Mouse (Mus musculus): ENCODE results near the gene Chst10.

The Chst10 gene

DNA sequence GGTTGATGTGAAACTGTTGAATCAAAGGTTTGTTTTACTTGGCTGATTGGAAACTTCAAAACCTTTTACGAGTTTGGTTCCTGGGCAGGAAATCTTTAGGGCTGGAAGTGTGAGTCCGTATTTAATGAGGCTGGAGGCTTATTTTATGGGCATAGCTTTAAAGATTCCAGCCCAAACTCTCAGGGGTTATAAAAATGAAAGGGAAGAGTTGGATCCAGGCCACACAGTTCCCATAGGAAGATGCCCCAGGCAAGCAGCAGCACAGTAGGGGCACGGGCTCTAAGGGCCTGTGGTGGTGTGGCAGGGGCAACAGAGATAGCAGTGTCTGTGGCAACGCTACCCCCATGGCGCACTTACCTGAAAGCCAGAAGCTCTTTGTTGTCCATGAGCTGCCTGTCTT lies 31.7 kb downstream of the Chst10 start:
- no peak for DNase-seq

- DNase-seq, result no peak
Observed at GRCm38 (mm10) chr1:38864341-38864740, 33.6 kb downstream of the Chst10 start.

GRCm38 (mm10) chr1:38862213-38862612 lies 35.7 kb downstream of the Chst10 start:
- peak; percentile 51 to 57 for DNase-seq

DNA sequence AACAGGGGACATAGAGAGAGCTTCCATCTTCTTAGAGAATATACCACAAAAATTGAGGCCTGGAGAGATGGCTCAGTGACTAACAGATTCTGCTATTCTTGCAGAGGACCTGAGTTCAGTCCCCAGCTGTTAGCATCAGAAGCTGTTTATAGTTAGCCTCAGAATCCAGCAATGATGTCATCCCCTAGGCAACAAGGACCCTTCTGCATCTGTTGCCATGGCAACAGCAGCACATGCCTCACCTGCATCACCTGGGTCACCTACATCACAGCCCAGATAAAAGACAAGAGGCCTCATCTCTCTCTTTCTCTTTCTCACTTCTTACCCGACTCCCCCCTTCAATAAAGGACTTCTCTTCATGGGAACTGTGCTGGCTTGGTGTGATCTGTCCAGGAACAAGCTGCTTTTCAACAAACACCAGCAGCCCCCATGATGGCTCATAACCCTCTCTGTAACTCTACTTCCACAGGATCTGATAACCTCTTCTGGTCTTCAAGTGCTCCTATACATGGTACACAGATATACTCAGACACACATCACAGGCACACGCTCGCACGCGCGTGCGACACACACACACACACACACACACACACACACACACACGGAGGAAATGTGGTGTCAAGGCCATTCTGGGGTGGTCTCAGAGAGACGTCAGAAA lies 37.0 kb downstream of the Chst10 start:
- no peak for DNase-seq

DNA sequence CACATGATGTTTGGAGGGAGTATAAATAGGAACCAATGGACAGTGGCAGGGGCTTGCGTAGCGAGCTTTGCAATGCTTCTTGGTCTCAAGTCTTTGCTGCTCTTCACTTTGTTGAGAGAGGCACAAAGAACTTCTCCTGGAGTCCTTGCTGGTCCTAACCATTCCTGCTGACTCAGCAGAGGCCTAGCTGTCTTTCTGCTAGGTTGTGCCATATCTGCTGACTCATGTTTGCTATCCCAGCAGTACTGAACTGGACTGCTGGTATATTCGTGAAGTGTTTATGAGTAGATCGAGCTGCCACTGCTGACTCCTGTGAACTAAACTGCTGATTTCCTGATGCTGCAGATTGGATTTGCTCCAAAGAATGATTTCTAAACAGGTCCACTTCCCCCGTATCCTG lies 37.8 kb downstream of the Chst10 start:
- no peak for DNase-seq

DNA sequence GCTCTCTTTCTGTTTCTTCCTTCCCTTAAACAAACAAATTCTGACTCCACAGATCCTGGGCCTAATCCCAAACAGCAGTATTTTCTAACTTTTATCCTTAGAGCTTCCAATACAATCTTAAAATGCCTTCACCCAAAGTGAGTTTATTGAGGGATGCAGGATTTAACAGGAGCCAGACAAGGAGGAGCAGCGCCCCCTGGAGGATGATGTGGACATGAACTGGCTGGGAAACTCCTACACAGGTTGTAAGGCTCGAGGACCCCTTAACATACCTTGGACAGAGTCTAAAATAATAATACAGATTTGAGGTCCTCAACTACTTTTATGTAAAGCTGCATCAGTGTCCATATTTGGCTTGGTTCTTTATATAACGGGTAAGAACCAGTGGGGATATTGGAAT lies 41.8 kb downstream of the Chst10 start:
- DNase-seq, result peak; percentile 67 to 70

DNA sequence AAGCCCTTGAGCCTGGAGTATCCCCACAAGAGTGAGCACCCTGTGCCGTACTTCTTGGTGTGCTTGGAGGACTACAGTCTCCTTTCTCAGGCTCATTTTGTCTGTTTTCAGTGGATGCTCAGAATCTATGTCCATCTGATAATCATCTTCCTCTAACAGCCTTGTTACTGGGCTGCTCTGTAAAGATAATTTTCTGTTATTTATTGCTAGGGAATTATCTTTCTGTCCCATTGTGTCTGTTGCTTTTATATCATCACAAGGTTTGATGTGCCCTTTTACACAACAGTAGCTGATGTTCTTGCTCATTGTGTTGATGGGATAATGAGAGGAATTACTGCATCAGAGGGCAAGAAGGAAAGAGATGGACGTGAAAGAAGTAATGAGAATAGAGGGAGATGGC lies 45.7 kb downstream of the Chst10 start:
- no peak for DNase-seq

DNA sequence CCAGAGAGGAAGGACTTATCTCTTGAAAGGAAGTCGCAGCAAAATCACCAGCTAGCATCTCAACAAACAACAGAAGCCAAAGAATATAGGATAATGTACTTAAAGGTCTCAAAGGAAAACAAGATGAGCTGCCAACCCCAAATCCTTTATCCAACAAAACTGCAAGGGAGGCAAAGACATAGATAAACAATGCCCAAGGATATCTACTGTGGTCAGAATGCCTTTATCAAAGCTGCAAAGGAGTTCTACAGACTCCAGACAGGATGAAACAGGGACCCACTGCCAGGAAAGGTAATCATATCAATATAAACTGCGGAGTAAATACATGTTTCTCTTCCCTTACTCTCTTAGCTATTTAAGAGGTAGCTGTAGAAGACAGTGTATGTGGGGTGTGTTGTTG lies 47.3 kb downstream of the Chst10 start:
- DNase-seq, result no peak

- DNase-seq, result no peak
Observed at GRCm38 (mm10) chr1:38848451-38849289, 49.3 kb downstream of the Chst10 start.

DNA sequence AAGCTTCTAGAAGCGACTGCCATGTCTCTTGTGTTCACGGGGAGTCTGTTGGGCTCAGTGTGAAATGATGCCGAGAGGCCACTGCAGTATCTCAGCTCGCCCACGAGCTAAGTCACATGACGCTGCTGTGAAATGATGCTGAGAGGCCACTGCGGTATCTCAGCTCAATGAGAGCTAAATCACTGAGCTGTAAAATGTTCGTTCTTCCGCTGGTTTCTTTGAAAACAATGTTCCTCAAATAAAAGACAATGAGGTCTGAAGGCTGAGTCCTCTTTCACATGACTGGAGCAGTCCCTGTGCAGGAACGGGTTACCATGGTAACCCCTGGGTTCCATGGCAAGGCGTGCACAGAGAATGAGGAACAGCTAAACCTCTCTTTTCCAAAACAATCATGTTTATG lies 50.0 kb downstream of the Chst10 start:
- DNase-seq, result peak; percentile 10 to 19

GRCm38 (mm10) chr1:38843275-38843674 lies 54.7 kb downstream of the Chst10 start:
- no peak for DNase-seq

GRCm38 (mm10) chr1:38842861-38843260 lies 55.1 kb downstream of the Chst10 start:
- no peak for DNase-seq

DNA sequence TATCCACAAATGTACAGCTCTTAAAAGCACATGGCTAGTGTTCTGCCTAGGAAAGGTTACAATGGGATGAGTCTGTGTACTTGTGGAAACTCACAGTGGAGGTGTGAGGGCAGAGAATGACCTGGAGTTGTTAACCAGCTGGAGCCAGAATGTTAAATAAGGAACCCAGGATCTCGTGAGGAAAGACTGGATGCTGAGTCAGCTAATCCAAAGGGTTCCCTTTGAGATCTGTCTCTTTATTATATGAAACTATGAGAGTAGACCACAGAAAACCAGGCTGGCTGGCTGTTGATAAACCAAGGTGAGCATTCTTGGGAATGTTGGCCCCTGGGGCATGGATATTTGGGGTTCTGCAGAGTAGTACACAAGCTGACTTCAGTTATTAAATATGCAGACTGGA lies 58.0 kb downstream of the Chst10 start:
- DNase-seq, result no peak

GRCm38 (mm10) chr1:38836477-38836872 lies 61.5 kb downstream of the Chst10 start, which contains the start of gene Lonrf2:
TSS of gene Lonrf2 (minus strand) at chr1:38836711.
- DNase-seq, result no peak

DNA sequence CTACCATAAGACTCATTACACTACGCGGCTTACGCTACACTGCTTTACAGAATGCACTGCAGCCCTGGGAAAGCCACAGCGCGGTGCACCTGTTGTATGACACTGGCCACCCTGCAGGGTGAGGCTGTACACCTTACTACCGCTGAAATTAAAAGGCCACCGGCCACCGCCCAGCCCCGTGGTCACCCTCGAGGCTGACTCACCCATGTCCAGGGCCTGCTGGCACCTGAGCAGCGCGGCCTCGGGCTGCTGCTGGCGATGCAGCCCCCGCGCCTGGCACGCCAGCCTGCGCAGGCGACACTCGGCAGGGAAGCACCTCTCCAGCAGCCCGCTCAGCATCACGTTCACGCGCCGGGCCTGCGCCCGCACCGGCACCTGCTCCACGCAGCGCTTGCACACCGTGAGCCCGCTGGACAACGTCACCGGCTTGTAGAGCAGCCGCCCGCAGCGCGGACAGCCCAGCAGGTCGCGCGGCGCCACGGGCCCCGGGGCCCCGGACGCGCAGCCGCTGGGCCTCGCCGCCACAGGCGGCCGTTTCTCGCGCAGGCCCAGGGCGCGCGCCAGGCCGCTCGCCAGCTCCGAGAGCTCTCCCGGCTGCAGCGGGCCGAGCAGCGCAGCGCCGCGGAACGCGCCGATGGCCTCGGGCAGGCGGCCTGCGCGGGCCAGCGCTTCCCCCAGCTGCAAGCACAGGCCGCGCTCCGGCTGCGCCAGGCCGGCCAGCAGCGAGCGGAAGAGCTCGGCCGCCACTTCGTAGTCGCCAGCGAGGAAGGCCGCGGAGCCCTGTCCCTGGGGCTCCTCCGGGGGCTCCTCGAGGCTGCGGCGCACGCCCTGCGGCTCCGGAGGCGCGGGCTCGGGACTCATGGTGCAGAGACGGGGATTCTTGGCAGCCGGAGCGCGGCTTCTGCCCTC lies 62.1 kb downstream of the Chst10 start:
- DNase-seq, result no peak

GRCm38 (mm10) chr1:38834899-38835298 lies 63.1 kb downstream of the Chst10 start:
- DNase-seq, result peak; percentile 12 to 37

GRCm38 (mm10) chr1:38824926-38825325 lies 73.0 kb downstream of the Chst10 start:
- no peak for DNase-seq

- DNase-seq, result no peak
Observed at GRCm38 (mm10) chr1:38823851-38824250, 74.1 kb downstream of the Chst10 start.

GRCm38 (mm10) chr1:38819691-38820090 lies 78.3 kb downstream of the Chst10 start:
- no peak for DNase-seq

DNA sequence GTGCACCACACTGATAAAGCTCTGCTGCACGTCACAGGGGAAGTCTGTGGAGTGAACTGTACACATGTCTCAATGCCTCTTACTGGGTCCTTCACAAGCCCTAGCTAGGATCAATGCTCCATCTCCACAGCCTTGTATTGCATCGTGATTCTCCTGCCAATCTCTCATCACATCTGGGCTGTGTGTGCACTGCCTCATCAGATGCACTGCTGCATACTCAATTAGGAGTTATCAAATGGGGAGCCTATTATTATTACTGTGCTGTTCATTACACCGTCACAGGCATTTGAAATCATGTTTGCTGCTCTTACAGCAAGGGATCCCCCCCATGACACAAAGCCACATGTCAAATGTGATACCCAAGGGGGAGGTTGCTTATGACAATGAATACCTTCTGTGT lies 80.3 kb downstream of the Chst10 start:
- no peak for DNase-seq

DNA sequence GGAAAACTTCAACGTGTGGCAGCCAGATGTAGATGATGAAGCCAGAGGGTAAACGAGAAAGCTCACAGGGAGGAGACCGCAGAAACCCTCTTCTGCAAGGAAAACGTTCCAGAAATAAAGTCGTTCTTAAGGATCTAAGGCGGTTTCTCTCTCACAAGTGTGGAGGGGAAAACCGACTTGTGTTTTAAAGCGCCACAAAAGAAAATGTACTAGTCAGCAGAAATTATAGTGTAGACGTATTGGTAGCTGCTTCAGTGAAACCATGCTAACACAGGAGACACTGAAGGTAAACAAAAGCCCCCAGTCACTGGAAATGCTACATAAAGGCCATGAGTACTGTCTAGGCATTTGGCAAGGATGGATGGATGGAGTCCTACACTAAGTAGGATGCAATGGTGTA lies 80.7 kb downstream of the Chst10 start:
- DNase-seq, result no peak

DNA sequence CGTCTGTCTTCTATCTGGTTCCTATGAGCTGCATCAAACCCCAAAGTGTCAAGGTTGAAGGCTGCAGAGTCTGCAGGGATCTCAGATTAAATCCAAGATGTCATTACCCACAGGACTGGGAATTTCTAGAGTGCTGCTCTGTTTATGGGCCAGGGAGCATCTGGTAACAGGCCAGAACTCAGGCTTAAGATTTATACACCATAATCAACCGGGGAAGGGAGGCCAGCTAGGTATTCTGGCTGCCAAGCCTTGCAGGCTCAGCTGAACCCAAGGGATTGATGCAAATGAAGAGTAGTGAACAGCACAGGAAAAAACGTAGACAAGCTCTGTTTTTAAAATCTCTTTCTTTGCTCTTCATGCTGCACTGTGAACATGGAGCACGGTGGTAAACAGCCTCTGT lies 81.7 kb downstream of the Chst10 start:
- no peak for DNase-seq
